ENCODE assay signal across 30 mouse cellular contexts in genomic region chr5:34207503-34207902, GRCm38 (mm10). TPM values are rescaled to one million over a fixed set of nuclear protein-coding genes. Genes with fewer than 3 reads are reported as not detected.
A peak's percentile ranks its signal among the peaks of the same experiment; 100 is the strongest.
DNase-seq lines count a peak whose midpoint lies in the region; ATAC-seq lines count a peak whose summit lies in the region.
"Had no signal": no experiment of that assay in that cellular context is flagged by ENCODE, and none has a peak within 500 bp of the region (broad histone marks: within the 10 kb centered on the region; RNA-seq: fewer than 3 reads in every experiment).

No protein-coding gene starts in this region.

- H3K9ac ChIP-seq in heart, embryonic 15.5 days: no peak overlapping the region
- H3K9ac ChIP-seq: embryonic facial prominence, embryonic 12.5 days; forebrain, embryonic 15.5 days; hindbrain, embryonic 15.5 days; liver, embryonic 14.5 days; lung, embryonic 14.5 days; neural tube, embryonic 15.5 days; stomach, embryonic 15.5 days had no signal

- no peak overlapping the region for H3K4me3 ChIP-seq in heart, embryonic 15.5 days
- H3K4me3 ChIP-seq: embryonic facial prominence, embryonic 12.5 days; forebrain, embryonic 10.5 days; forebrain, embryonic 15.5 days; hindbrain, embryonic 15.5 days; midbrain, embryonic 10.5 days; neural tube, embryonic 15.5 days; stomach, embryonic 15.5 days had no signal

- DNase-seq in heart, postnatal 10 days: no peak
- DNase-seq in thymus, adult 18-20 months: peak; percentile 50 to 72
- peak; percentile 74 for DNase-seq in thymus, postnatal 25 days
- no peak for DNase-seq in MN1 (ENCODE audit: low spot score)
- no peak for DNase-seq in ovary, postnatal 36 days (ENCODE audit: low spot score)
- DNase-seq in left cerebral cortex, adult 8-10 months (ENCODE audit: low spot score in 2 of 2): no peak
- DNase-seq: adrenal gland, postnatal 36 days; cerebellum, adult 18-20 months; cerebellum, postnatal 36 days; embryo, embryonic 11 days; kidney, adult 11 months; kidney, postnatal 14 days; layer of hippocampus, adult 9-11 months; liver; lung, embryonic 14.5 days; lung, postnatal 14 days; right cerebral cortex, postnatal 25 days had no signal

- ATAC-seq in heart, embryonic 15.5 days (replicated peaks; ENCODE audit: insufficient number of reproducible peaks, insufficient read depth, low FRiP score, low read depth): 0 out of 2 replicates have a peak, but pooled peaks have one; percentile 15
- ATAC-seq in CD4-positive, CD25-positive, alpha-beta regulatory T cell, adult 4 months: peak; percentile 26
- ATAC-seq: forebrain, embryonic 15.5 days; Patski had no signal

- H3K27me3 ChIP-seq in heart, embryonic 15.5 days: no peaks in the 10 kb centered on the region
- H3K27me3 ChIP-seq: embryonic facial prominence, embryonic 12.5 days; forebrain, embryonic 15.5 days; hindbrain, embryonic 15.5 days; neural tube, embryonic 15.5 days; Patski; stomach, embryonic 15.5 days had no signal

- peaks cover 8% of the 10 kb centered on the region; the same call in 1 of the 2 replicates for H3K4me1 ChIP-seq in heart, embryonic 15.5 days (replicated peaks)
- H3K4me1 ChIP-seq: forebrain, embryonic 15.5 days; hindbrain, embryonic 15.5 days; neural tube, embryonic 15.5 days; stomach, embryonic 15.5 days had no signal

- no peak overlapping the region for H3K4me2 ChIP-seq in heart, embryonic 15.5 days
- H3K4me2 ChIP-seq: embryonic facial prominence, embryonic 12.5 days; forebrain, embryonic 15.5 days; hindbrain, embryonic 15.5 days; lung, embryonic 14.5 days; neural tube, embryonic 15.5 days; stomach, embryonic 15.5 days had no signal

- no peaks in the 10 kb centered on the region for H3K9me3 ChIP-seq in heart, embryonic 15.5 days (replicated peaks)
- H3K9me3 ChIP-seq: embryonic facial prominence, embryonic 12.5 days; forebrain, embryonic 10.5 days; forebrain, embryonic 15.5 days; G1E; hindbrain, embryonic 15.5 days; midbrain, embryonic 10.5 days; neural tube, embryonic 15.5 days; stomach, embryonic 15.5 days had no signal

- 57% methylated on average over 3 of the region's 3 CpGs for WGBS in heart, embryonic 15.5 days

- H3K36me3 ChIP-seq in heart, embryonic 15.5 days: no peaks in the 10 kb centered on the region
- H3K36me3 ChIP-seq: embryonic facial prominence, embryonic 12.5 days; forebrain, embryonic 10.5 days; forebrain, embryonic 15.5 days; G1E; hindbrain, embryonic 15.5 days; midbrain, embryonic 10.5 days; neural tube, embryonic 15.5 days; stomach, embryonic 15.5 days had no signal

- H3K27ac ChIP-seq in heart, embryonic 15.5 days: no peak overlapping the region
- H3K27ac ChIP-seq: embryonic facial prominence, embryonic 12.5 days; forebrain, embryonic 10.5 days; forebrain, embryonic 15.5 days; hindbrain, embryonic 15.5 days; liver, embryonic 14.5 days; midbrain, embryonic 10.5 days; neural tube, embryonic 15.5 days; stomach, embryonic 15.5 days had no signal

- intact Hi-C loops in heart, postnatal 10 days (cut with DNase I): no loop called here

RNA-seq across cellular contexts. Expression of gene Mxd4, which starts 20.0 kb away (rescaled TPM):
- 22.3 and 28.6 TPM in 2 replicates for polyA plus RNA-seq in heart, embryonic 15.5 days (2015; fragmentation: Nextera tagmentation; extraction: Ambion mirVana)
- total RNA-seq in heart, postnatal 10 days (2021): 100 to 1,000 TPM; 109 to 119 TPM
- polyA plus RNA-seq in CD4-positive, CD25-positive, alpha-beta regulatory T cell, adult 4 months (2017; shearing (Covaris generic)): 100 to 1,000 TPM; 128 to 166 TPM
- 10 to 100 TPM; 68.7 to 79.4 (median 72.7) TPM for total RNA-seq in left cerebral cortex, adult 8-10 months (2022)

RNA-seq across cellular contexts. Expression of gene Haus3, which starts 38.2 kb away (rescaled TPM):
- 21.2 and 22.1 TPM in 2 replicates for polyA plus RNA-seq in heart, embryonic 15.5 days (2015; fragmentation: Nextera tagmentation; extraction: Ambion mirVana)
- total RNA-seq in heart, postnatal 10 days (2021): 1 to 10 TPM; 6.9 to 7.4 TPM
- 10 to 100 TPM; 80.1 to 90.0 TPM for polyA plus RNA-seq in CD4-positive, CD25-positive, alpha-beta regulatory T cell, adult 4 months (2017; shearing (Covaris generic))
- total RNA-seq in left cerebral cortex, adult 8-10 months (2022): 10 to 100 TPM in 1 of 4 experiments, 1 to 10 TPM in 3; 7.1 to 12.4 (median 7.4) TPM

RNA-seq across cellular contexts. Expression of gene Poln, which starts 38.3 kb away (rescaled TPM):
- 0.45 and 0.52 TPM in 2 replicates for polyA plus RNA-seq in heart, embryonic 15.5 days (2015; fragmentation: Nextera tagmentation; extraction: Ambion mirVana)
- 1 to 10 TPM; 2.1 to 5.4 TPM for total RNA-seq in heart, postnatal 10 days (2021)
- 1 to 10 TPM in 1 of 2 experiments, under 1 TPM in 1; 0.77 to 3.5 TPM for polyA plus RNA-seq in CD4-positive, CD25-positive, alpha-beta regulatory T cell, adult 4 months (2017; shearing (Covaris generic))
- total RNA-seq in left cerebral cortex, adult 8-10 months (2022): 1 to 10 TPM in 2 of 4 experiments, under 1 TPM in 2; 0.80 to 2.5 (median 1.3) TPM
- total RNA-seq: hematopoietic stem cell, adult 5-6 weeks had no signal
- polyA plus RNA-seq: G1E had no signal

Comparison
In these comparisons a context has a peak if more than half of its experiments do, and no peak if none do; other contexts are left out.
1. DNase-seq: peak in thymus, adult 18-20 months (2 of 2) and thymus, postnatal 25 days (single experiment); none in heart, postnatal 10 days (0 of 2), MN1 (single experiment), ovary, postnatal 36 days (single experiment) and left cerebral cortex, adult 8-10 months (0 of 2).